Mouse (Mus musculus) kidney, adult 2 months (tissue): Measurements from ENCODE around the gene Gak. TPM values are rescaled to one million over a fixed set of nuclear protein-coding genes. Genes with fewer than 3 reads are reported as not detected.
"Not testable (repeated sequence)": the region's sequence is repeated elsewhere in the genome, so short reads cannot be mapped to it uniquely, and the experiment has no call there.

ENCODE experiments used
- DNase-seq: peaks from one replicate; pipeline ENCODE4 v3.0.0; 2021
- H3K27ac ChIP-seq: fragments of 200-500 bp; 2 replicates; pipeline ENCODE4 v1.5.1; 2012; ENCODE audit warnings: low read depth, low read length, control low read depth, inconsistent platforms; ENCODE audit not compliant: insufficient read depth
- H3K27me3 ChIP-seq: fragments of 200-500 bp; replicated peaks from 2 replicates; pipeline ENCODE4 v1.6.1; 2012; ENCODE audit warnings: mild to moderate bottlenecking, moderate library complexity, low read length, inconsistent platforms; ENCODE audit not compliant: control insufficient read depth, insufficient read depth
- H3K36me3 ChIP-seq: fragments of 200-500 bp; 2 replicates; pipeline ENCODE4 v1.6.1; 2012; ENCODE audit warnings: mild to moderate bottlenecking, moderate library complexity, low read length, inconsistent platforms; ENCODE audit not compliant: control insufficient read depth, insufficient read depth
- H3K4me1 ChIP-seq: fragments of 200-500 bp; 2 replicates; pipeline ENCODE4 v1.6.1; 2011; ENCODE audit warnings: low read length; ENCODE audit not compliant: control insufficient read depth, insufficient read depth
- H3K4me3 ChIP-seq: fragments of 200-500 bp; 2 replicates; pipeline ENCODE4 v1.5.1; 2011; ENCODE audit warnings: mild to moderate bottlenecking, low read depth, low read length, control low read depth; ENCODE audit not compliant: insufficient read depth
- CTCF ChIP-seq: fragments of 200-500 bp; conservative IDR thresholded peaks from 2 replicates; pipeline ENCODE4 v1.5.1; 2011; ENCODE audit warnings: low read depth, mild to moderate bottlenecking, control low read depth, low read length, moderate library complexity, mixed read lengths; ENCODE audit not compliant: insufficient read depth, insufficient read length
- POLR2A ChIP-seq: fragments of 200-500 bp; IDR thresholded peaks from one replicate; pipeline ENCODE4 v1.6.1; 2011; ENCODE audit warnings: low read depth, low read length, control low read depth
- WGBS: fragments of 180-500 bp; shearing (Covaris S2); methylation state at CpG from one replicate; pipeline ENCODE4 v1.1.7; 2018; 5-methylcytosine and 5-hydroxymethylcytosine counted together
- polyA plus RNA-seq: library from polyadenylated mRNA; depleted of rRNA; stranded (reverse); fragments of >200 nt; gene quantifications from 2 replicates; pipeline ENCODE4 v1.2.3, GENCODE M21; 2012

Gak gene
- polyA plus RNA-seq, 1 experiment = 80.5 TPM

GRCm38 (mm10) chr5:108647820-108648465 is 18.4 kb upstream of the Gak start:
- Histone ChIP-seq H3K4me3 (no peak overlapping the region), H3K27ac (no peak overlapping the region), H3K27me3 (no peaks in the 10 kb centered on the region), H3K4me1 (no peaks in the 10 kb centered on the region), H3K36me3 (no peaks in the 10 kb centered on the region)
- TF ChIP-seq CTCF (no peak), POLR2A (no peak)
- 80% methylated on average over 2 of the region's 2 CpGs for WGBS
- DNase-seq = no peak

GRCm38 (mm10) chr5:108647311-108647710 is 17.8 kb upstream of the Gak start:
- Histone ChIP-seq H3K27ac (no peak overlapping the region), H3K27me3 (no peaks in the 10 kb centered on the region), H3K4me3 (no peak overlapping the region), H3K4me1 (no peaks in the 10 kb centered on the region), H3K36me3 (no peaks in the 10 kb centered on the region)
- TF ChIP-seq POLR2A (no peak), CTCF (no peak)
- whole genome bisulfite sequencing = 89% methylated on average over 2 of the region's 2 CpGs
- no peak for DNase-seq

GRCm38 (mm10) chr5:108646343-108646660 is 16.7 kb upstream of the Gak start:
- Histone ChIP-seq H3K4me3 (no peak overlapping the region), H3K27ac (no peak overlapping the region), H3K27me3 (no peaks in the 10 kb centered on the region), H3K36me3 (no peaks in the 10 kb centered on the region), H3K4me1 (no peaks in the 10 kb centered on the region)
- DNase-seq = peak; percentile 49
- WGBS = 46% methylated on average over 3 of the region's 3 CpGs
- no peak for TF ChIP-seq CTCF
- TF ChIP-seq POLR2A = no peak

- no peaks in the 10 kb centered on the region for H3K36me3 ChIP-seq
- H3K4me3 ChIP-seq = no peak overlapping the region
- TF ChIP-seq POLR2A = no peak
- peak; percentile 49 for TF ChIP-seq CTCF
- H3K27ac ChIP-seq = no peak overlapping the region
- H3K4me1 ChIP-seq = no peaks in the 10 kb centered on the region
- WGBS = 84% methylated on average over 9 of the region's 9 CpGs
- DNase-seq = no peak
- H3K27me3 ChIP-seq = no peaks in the 10 kb centered on the region
Measured at GRCm38 (mm10) chr5:108645651-108646342, 16.2 kb upstream of the Gak start.

GRCm38 (mm10) chr5:108643674-108644073 is 14.1 kb upstream of the Gak start:
- no peaks in the 10 kb centered on the region for H3K4me1 ChIP-seq
- no peak for TF ChIP-seq CTCF
- TF ChIP-seq POLR2A = no peak
- WGBS = 65% methylated on average over 2 of the region's 2 CpGs

GRCm38 (mm10) chr5:108636172-108636571 is 6.6 kb upstream of the Gak start:
- Histone ChIP-seq H3K27me3 (no peaks in the 10 kb centered on the region), H3K4me1 (no peaks in the 10 kb centered on the region), H3K27ac (no peak overlapping the region), H3K36me3 (peaks cover 2% of the 10 kb centered on the region; the same call in 1 of the 2 replicates), H3K4me3 (no peak overlapping the region)
- WGBS = 74% methylated on average over 4 of the region's 4 CpGs
- no peak for TF ChIP-seq CTCF
- no peak for TF ChIP-seq POLR2A
- DNase-seq = no peak

More at GRCm38 (mm10) chr5:108643674-108644073, 14.1 kb upstream of the Gak start:
- no peak for DNase-seq
- H3K36me3 ChIP-seq = peaks cover 2% of the 10 kb centered on the region; the same call in 1 of the 2 replicates
- no peak overlapping the region for H3K4me3 ChIP-seq
- H3K27me3 ChIP-seq = no peaks in the 10 kb centered on the region
- no peak overlapping the region for H3K27ac ChIP-seq

GRCm38 (mm10) chr5:108634088-108634487 is 4.5 kb upstream of the Gak start:
- H3K4me1 ChIP-seq, H3K27me3 ChIP-seq, DNase-seq, H3K4me3 ChIP-seq, H3K36me3 ChIP-seq, H3K27ac ChIP-seq: not testable (repeated sequence)
- WGBS = 65% methylated on average over 3 of the region's 3 CpGs

GRCm38 (mm10) chr5:108633676-108634075 is 4.1 kb upstream of the Gak start:
- no peak for DNase-seq
- WGBS = 76% methylated on average over 4 of the region's 4 CpGs
- Histone ChIP-seq H3K27ac (no peak overlapping the region), H3K36me3 (no peaks in the 10 kb centered on the region), H3K4me1 (0 out of 2 replicates have a peak, but pooled peaks cover under 1% of the 10 kb centered on the region), H3K27me3 (no peaks in the 10 kb centered on the region), H3K4me3 (no peak overlapping the region)
- no peak for TF ChIP-seq POLR2A
- TF ChIP-seq CTCF = no peak
